Mouse (Mus musculus): Measurements from ENCODE around the gene Olfr661.

The Olfr661 gene

GRCm38 (mm10) chr7:104686201-104686600 is at the start of gene Olfr661:
Gene Olfr661, plus strand, starts transcription at chr7:104686501.
- no peak for DNase-seq (ENCODE audit: low read depth)

- peak; percentile 5 for DNase-seq (ENCODE audit: low read depth)
Measured at GRCm38 (mm10) chr7:104646841-104647482, 39.3 kb upstream of the Olfr661 start, which contains the start of gene Olfr658. Gene Olfr658, minus strand, starts transcription at chr7:104647305.

GRCm38 (mm10) chr7:104666453-104666852 is 19.8 kb upstream of the Olfr661 start, which contains the start of gene Olfr659:
Gene Olfr659, plus strand, starts transcription at chr7:104666753.
- DNase-seq (ENCODE audit: low read depth) = no peak
